Mouse (Mus musculus): ENCODE measurements around the gene Hnrnpr. TPM values are rescaled to one million over a fixed set of nuclear protein-coding genes. Genes with fewer than 3 reads are reported as not detected.

Hnrnpr gene
- polyA plus RNA-seq, 1 experiment from 2014 or later: 36.6 TPM

DNA sequence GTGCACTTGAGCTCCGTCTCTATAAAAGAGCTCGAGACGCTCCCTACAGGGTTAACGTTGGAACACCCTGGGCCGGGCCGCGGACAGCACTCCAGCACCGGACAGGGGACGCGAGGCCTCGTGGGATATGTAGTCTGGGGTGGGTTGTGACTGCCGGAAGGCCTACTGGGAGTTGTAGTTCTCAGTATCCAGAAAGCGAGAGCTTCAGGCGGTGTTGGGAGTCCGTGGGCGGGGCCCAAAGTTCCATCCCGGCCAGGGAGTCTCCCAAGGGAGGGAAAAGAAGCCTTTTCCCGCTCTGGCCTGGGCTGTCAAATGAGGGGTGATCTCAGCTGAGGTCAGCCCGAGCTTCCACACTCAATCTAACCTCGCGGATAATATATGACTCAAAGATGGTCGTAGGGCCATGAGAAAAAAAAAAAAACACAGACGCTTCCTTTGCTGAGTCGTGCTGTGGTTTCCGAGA lies 25.4 kb upstream of the Hnrnpr start:
- Histone ChIP-seq H3K27me3 (ENCODE audit: insufficient read depth, low read length) (no peaks in the 10 kb centered on the region), H3K4me1 (ENCODE audit: insufficient read depth) (peaks cover 12% of the 10 kb centered on the region), H3K9ac (replicated peaks) (peak overlapping the region; percentile 72), H3K9me3 (ENCODE audit: low read length) (no peaks in the 10 kb centered on the region), H3K4me3 (ENCODE audit: low read depth, low read length) (peak overlapping the region; percentile 73), H3K27ac (ENCODE audit: low read depth) (peak overlapping the region; percentile 77), H3K4me2 (ENCODE audit: low read depth, low read length) (peak overlapping the region; percentile 91), H3K36me3 (replicated peaks; ENCODE audit: insufficient read depth, low read length) (peaks cover 21% of the 10 kb centered on the region)
- TF ChIP-seq CTCF (IDR thresholded peaks at IDR 0.05; ENCODE audit: low read depth) (0 out of 2 replicates have a peak, but pooled peaks have one; percentile 2), EP300 (IDR thresholded peaks at IDR 0.05; ENCODE audit: low read depth) (0 out of 2 replicates have a peak, but pooled peaks have one; percentile 48)
- WGBS (ENCODE audit: insufficient replicate concordance): 1% methylated on average over 25 of the region's 25 CpGs
- DNase-seq: peak; percentile 92
- ATAC-seq: peak; percentile 93

DNA sequence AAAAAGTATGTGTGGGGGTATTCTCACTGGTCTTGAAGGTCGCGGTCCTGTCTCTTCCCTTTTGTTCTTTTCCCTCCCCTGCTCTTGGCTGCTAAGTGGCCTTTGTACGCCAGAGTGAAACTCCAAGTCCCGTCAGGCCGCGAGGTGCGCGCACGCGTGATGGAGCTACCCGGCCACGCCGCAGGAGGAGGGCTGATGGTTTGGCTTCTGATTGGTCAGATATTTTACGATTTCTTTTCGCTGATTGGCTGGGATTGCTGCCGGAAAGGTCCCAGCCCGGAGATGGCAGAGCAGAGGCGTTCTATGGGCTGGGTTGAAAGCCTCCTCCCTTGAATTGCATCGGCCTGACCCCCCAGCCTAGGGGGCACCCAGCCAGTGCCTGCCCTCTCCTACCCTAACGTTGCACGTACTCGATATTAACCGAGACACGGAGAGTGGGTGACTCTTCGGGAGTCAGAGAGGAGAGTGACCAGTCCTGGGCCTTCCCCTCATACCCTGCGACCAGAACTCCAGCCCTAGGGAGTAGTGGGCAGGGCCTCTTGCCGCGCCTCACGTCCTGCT lies 24.9 kb upstream of the Hnrnpr start:
- H3K4me3 ChIP-seq (ENCODE audit: low read depth, low read length): peak overlapping the region; percentile 73
- WGBS (ENCODE audit: insufficient replicate concordance): under 1% methylated on average over 29 of the region's 29 CpGs
- TF ChIP-seq EP300 (IDR thresholded peaks at IDR 0.05; ENCODE audit: low read depth) (0 out of 2 replicates have a peak, but pooled peaks have one; percentile 4), CTCF (IDR thresholded peaks at IDR 0.05; ENCODE audit: low read depth) (no peak)
- peak overlapping the region; percentile 72 for H3K9ac ChIP-seq (replicated peaks)
- H3K9me3 ChIP-seq (ENCODE audit: low read length): no peaks in the 10 kb centered on the region
- H3K27ac ChIP-seq (ENCODE audit: low read depth): peak overlapping the region; percentile 77
- no peaks in the 10 kb centered on the region for H3K27me3 ChIP-seq (ENCODE audit: insufficient read depth, low read length)
- peaks cover 26% of the 10 kb centered on the region for H3K36me3 ChIP-seq (replicated peaks; ENCODE audit: insufficient read depth, low read length)
- peaks cover 12% of the 10 kb centered on the region for H3K4me1 ChIP-seq (ENCODE audit: insufficient read depth)
- ATAC-seq (peak; percentile 91), DNase-seq (peak; percentile 95)
- peak overlapping the region; percentile 91 for H3K4me2 ChIP-seq (ENCODE audit: low read depth, low read length)

GRCm38 (mm10) chr4:136289918-136290780 lies 20.6 kb upstream of the Hnrnpr start:
- no peak for DNase-seq
- no peak for ATAC-seq
- Histone ChIP-seq H3K9ac (replicated peaks) (no peak overlapping the region), H3K4me1 (ENCODE audit: insufficient read depth) (peaks cover 6% of the 10 kb centered on the region), H3K4me2 (ENCODE audit: low read depth, low read length) (no peak overlapping the region), H3K36me3 (replicated peaks; ENCODE audit: insufficient read depth, low read length) (peaks cover 41% of the 10 kb centered on the region), H3K4me3 (ENCODE audit: low read depth, low read length) (no peak overlapping the region), H3K27me3 (ENCODE audit: insufficient read depth, low read length) (no peaks in the 10 kb centered on the region), H3K27ac (ENCODE audit: low read depth) (no peak overlapping the region), H3K9me3 (ENCODE audit: low read length) (no peaks in the 10 kb centered on the region)
- no peak for TF ChIP-seq EP300 (IDR thresholded peaks at IDR 0.05; ENCODE audit: low read depth)
- TF ChIP-seq CTCF (IDR thresholded peaks at IDR 0.05; ENCODE audit: low read depth): no peak
- WGBS (ENCODE audit: insufficient replicate concordance): 88% methylated on average over 66 of the region's 66 CpGs

GRCm38 (mm10) chr4:136290781-136291595 lies 19.8 kb upstream of the Hnrnpr start:
- TF ChIP-seq EP300 (IDR thresholded peaks at IDR 0.05; ENCODE audit: low read depth) (no peak), CTCF (IDR thresholded peaks at IDR 0.05; ENCODE audit: low read depth) (no peak)
- no peak overlapping the region for H3K4me3 ChIP-seq (ENCODE audit: low read depth, low read length)
- ATAC-seq (no peak), DNase-seq (no peak)
- H3K9me3 ChIP-seq (ENCODE audit: low read length): no peaks in the 10 kb centered on the region
- H3K27me3 ChIP-seq (ENCODE audit: insufficient read depth, low read length): no peaks in the 10 kb centered on the region
- H3K4me2 ChIP-seq (ENCODE audit: low read depth, low read length): no peak overlapping the region
- 86% methylated on average over 39 of the region's 39 CpGs for WGBS (ENCODE audit: insufficient replicate concordance)
- H3K36me3 ChIP-seq (replicated peaks; ENCODE audit: insufficient read depth, low read length): peaks cover 41% of the 10 kb centered on the region
- H3K9ac ChIP-seq (replicated peaks): no peak overlapping the region
- H3K27ac ChIP-seq (ENCODE audit: low read depth): no peak overlapping the region
- H3K4me1 ChIP-seq (ENCODE audit: insufficient read depth): peaks cover 6% of the 10 kb centered on the region

GRCm38 (mm10) chr4:136291692-136292091 lies 19.1 kb upstream of the Hnrnpr start:
- peaks cover 1% of the 10 kb centered on the region for H3K4me1 ChIP-seq (ENCODE audit: insufficient read depth)
- 81% methylated on average over 6 of the region's 6 CpGs for WGBS (ENCODE audit: insufficient replicate concordance)
- ATAC-seq (no peak), DNase-seq (no peak)
- no peak overlapping the region for H3K4me3 ChIP-seq (ENCODE audit: low read depth, low read length)
- H3K9me3 ChIP-seq (ENCODE audit: low read length): no peaks in the 10 kb centered on the region
- no peaks in the 10 kb centered on the region for H3K27me3 ChIP-seq (ENCODE audit: insufficient read depth, low read length)
- TF ChIP-seq EP300 (IDR thresholded peaks at IDR 0.05; ENCODE audit: low read depth): no peak
- no peak for TF ChIP-seq CTCF (IDR thresholded peaks at IDR 0.05; ENCODE audit: low read depth)
- H3K36me3 ChIP-seq (replicated peaks; ENCODE audit: insufficient read depth, low read length): peaks cover 41% of the 10 kb centered on the region
- H3K27ac ChIP-seq (ENCODE audit: low read depth): no peak overlapping the region
- H3K9ac ChIP-seq (replicated peaks): no peak overlapping the region
- no peak overlapping the region for H3K4me2 ChIP-seq (ENCODE audit: low read depth, low read length)

All from liver, postnatal 0 days (tissue).